Mouse (Mus musculus): ENCODE data around the gene Gm20823. TPM values are rescaled to one million over a fixed set of nuclear protein-coding genes. Genes with fewer than 3 reads are reported as not detected.
"Not testable (repeated sequence)": the region's sequence is repeated elsewhere in the genome, so short reads cannot be mapped to it uniquely, and the experiment has no call there.

Gm20823 gene
- total RNA-seq (2021): not detected
- long read RNA-seq, experiment 1: 0 reads
- long read RNA-seq, experiment 2: 0 reads

- intact Hi-C loops (cut with DNase I): not testable (repeated sequence)
These were observed at the start of gene Gm20823 for GRCm38 (mm10) chrY:62464745-62465144. Gm20823 (minus strand) TSS chrY:62464845.

More at GRCm38 (mm10) chrY:62464745-62465144, at the start of gene Gm20823:
- not testable (repeated sequence) for H3K4me3 ChIP-seq, H3K27ac ChIP-seq, DNase-seq

Measured in gastrocnemius, adult 2 months (tissue).